Mouse (Mus musculus) cerebellum, adult 2 months (tissue): ENCODE measurements at regions not wholly inside any gene's neighbourhood (a gene's known extent, or its start where the extent isn't known, plus 50 kb on each side); places are given as distances from the start of the nearest gene placed in this dataset.

Source experiments
- CTCF ChIP-seq: fragments of 200-500 bp; IDR thresholded peaks from 2 replicates; pipeline ENCODE4 v1.5.1; 2011; ENCODE audit warnings: low read depth, mild to moderate bottlenecking, control low read depth, low read length, moderate library complexity, borderline replicate concordance; ENCODE audit not compliant: insufficient read depth
- POLR2A ChIP-seq: fragments of 200-500 bp; IDR thresholded peaks from 2 replicates; pipeline ENCODE4 v1.6.1; 2011; ENCODE audit warnings: low read length, control low read depth, borderline replicate concordance; ENCODE audit not compliant: insufficient read depth

DNA sequence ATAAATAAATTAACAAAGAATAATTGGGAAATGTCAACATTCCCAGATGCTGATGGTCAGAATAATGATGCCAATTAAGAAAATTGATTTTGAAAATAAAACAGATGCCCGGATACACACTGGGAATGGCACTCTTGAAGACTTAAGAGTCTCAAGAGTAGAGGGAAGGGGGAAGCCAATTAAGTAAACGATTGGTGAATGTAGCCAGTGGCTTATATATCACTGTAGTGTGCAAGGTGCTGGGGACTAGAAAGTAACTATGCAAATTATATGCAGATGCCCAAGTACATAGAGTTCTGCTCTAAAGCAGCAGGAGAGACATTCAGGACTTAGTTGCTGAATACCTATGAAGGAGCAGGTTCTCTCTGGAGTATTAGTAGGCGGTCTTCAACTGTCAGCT, 204.5 kb upstream of the Nwd2 start:
- TF ChIP-seq CTCF (no peak), POLR2A (no peak)
